Mouse (Mus musculus) kidney, embryonic 14.5 days (tissue): ENCODE measurements around the gene Bend7. TPM values are rescaled to one million over a fixed set of nuclear protein-coding genes. Genes with fewer than 3 reads are reported as not detected.

ENCODE experiments used
- ATAC-seq: fragments of 200-750 bp; cut with Nextera tagmentation; 2 replicates; pipeline ENCODE4 v1.8.0; 2017; ENCODE audit warnings: moderate number of reproducible peaks, mild to moderate bottlenecking, moderate TSS enrichment, moderate library complexity; ENCODE audit not compliant: low FRiP score, low TSS enrichment
- H3K27ac ChIP-seq: fragments of 300-500 bp; sonication (generic); 2 replicates; pipeline ENCODE4 v1.5.1; 2014; ENCODE audit warnings: low read depth, mild to moderate bottlenecking, low read length, moderate library complexity, mixed read lengths
- H3K27me3 ChIP-seq: fragments of 300-500 bp; sonication (generic); 2 replicates; pipeline ENCODE4 v1.6.1; 2014; ENCODE audit warnings: mild to moderate bottlenecking, low read length; ENCODE audit not compliant: control insufficient read depth, insufficient read depth
- H3K36me3 ChIP-seq: fragments of 300-500 bp; sonication (generic); 2 replicates; pipeline ENCODE4 v1.6.1; 2014; ENCODE audit warnings: low read length, mixed read lengths; ENCODE audit not compliant: control insufficient read depth, insufficient read depth
- H3K4me1 ChIP-seq: fragments of 300-500 bp; sonication (generic); 2 replicates; pipeline ENCODE4 v1.6.1; 2014; ENCODE audit warnings: low read length, mixed read lengths; ENCODE audit not compliant: control insufficient read depth, insufficient read depth
- H3K4me2 ChIP-seq: fragments of 300-500 bp; sonication (generic); replicated peaks from 2 replicates; pipeline ENCODE4 v1.6.1; 2014; ENCODE audit warnings: low read depth, mild to moderate bottlenecking, low read length
- H3K4me3 ChIP-seq: fragments of 300-500 bp; sonication (generic); 2 replicates; pipeline ENCODE4 v1.5.1; 2014; ENCODE audit warnings: mild to moderate bottlenecking, low read length
- H3K9ac ChIP-seq: fragments of 300-500 bp; sonication (generic); 2 replicates; pipeline ENCODE4 v1.6.1; 2014; ENCODE audit warnings: low read depth, mild to moderate bottlenecking, low read length, moderate library complexity
- H3K9me3 ChIP-seq: fragments of 300-500 bp; sonication (generic); 2 replicates; pipeline ENCODE4 v1.6.1; 2016; ENCODE audit warnings: low read length; ENCODE audit not compliant: control insufficient read depth
- WGBS: fragments of 180-500 bp; shearing (Covaris S2); extraction: QIAGEN DNeasy Blood & Tissue Kit; methylation state at CpG from one replicate; pipeline ENCODE4 v1.1.7; 2014; 5-methylcytosine and 5-hydroxymethylcytosine counted together
- polyA plus RNA-seq: library from polyadenylated mRNA; unstranded; fragments of >200 nt; fragmentation: Nextera tagmentation; extraction: Ambion mirVana; gene quantifications from 2 replicates; pipeline ENCODE4 v1.2.1, GENCODE M21; 2014

Bend7 gene
- 4.2 and 6.9 TPM in 2 replicates for polyA plus RNA-seq

DNA sequence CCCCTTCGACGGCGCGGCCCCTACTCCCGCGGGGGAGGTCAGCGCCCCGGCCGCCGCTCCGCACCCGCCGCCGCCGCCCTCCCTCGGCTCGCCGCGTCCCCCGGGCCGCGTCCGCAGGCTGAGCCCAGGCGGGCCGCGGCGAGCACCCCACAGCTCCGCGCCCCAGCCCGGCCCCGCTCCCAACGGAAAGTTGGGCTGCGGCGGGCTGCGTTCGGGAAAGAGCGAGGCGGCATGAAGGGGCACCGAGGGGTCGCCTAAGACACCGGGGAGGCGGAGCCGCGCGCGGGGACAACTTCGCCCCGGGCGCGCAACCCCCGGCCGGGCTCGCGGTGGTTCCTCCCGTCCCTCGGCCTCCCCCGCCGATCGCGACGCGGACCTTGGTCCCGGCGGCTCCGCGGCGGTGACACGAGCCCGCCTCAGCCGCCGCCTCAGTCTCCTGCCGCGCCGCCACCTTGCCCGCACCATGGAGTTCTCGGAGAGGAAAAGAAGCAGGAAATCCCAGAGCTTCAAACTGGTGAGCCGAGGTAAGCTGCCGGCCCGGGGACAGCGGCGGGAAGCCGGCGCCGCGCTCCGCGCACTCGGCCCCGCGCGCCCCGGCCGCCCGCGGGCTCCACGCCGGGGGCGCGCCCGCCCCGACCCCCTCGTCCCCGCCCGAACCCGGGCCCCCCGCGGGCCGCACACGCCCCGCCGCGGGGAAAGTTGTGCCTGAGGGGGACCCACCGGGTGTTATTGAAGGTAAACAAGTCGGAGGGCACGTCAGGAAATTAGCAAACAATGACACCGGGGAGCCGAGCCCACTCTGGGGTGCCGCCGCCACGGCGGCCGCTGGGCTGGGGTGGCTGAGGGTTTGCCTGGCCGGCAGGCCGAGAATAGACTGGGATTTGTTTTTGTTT is at the start of gene Bend7:
Bend7 (plus strand) TSS at position 63 of the 893 bp plus-strand sequence.
- Histone ChIP-seq H3K9me3 (no peaks in the 10 kb centered on the region), H3K4me3 (peak within 1 kb of the TSS; percentile 81), H3K9ac (peak within 1 kb of the TSS; percentile 83), H3K4me2 (peak within 1 kb of the TSS; percentile 92), H3K4me1 (no peaks in the 10 kb centered on the region), H3K27me3 (peaks cover 14% of the 10 kb centered on the region; the same call in 1 of the 2 replicates), H3K36me3 (no peaks in the 10 kb centered on the region), H3K27ac (peak within 1 kb of the TSS; percentile 66)
- ATAC-seq = peak; percentile 90
- under 1% methylated on average over 62 of the region's 124 CpGs for WGBS

DNA sequence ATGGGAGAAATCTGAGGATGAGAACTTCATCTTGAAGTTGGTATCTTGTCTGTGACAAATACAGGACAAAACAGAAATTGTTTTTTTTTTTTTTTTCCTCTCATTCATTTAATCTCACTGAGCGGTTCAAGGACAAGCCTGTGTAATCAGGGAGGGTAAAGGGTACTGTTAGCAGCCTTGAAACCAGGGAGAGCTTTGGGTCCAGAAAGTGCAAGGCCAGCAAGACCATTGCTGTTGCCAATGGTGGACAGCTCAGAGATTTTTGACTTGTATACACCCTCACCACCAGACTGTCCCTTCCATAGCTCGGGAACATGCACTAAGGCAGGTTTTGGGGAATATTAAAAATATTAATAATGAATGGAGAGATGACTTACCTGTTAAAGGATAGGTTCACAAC is 49.0 kb upstream of the Bend7 start:
- no peak for ATAC-seq
- no peak overlapping the region for H3K9ac ChIP-seq
- H3K27me3 ChIP-seq = no peaks in the 10 kb centered on the region
- H3K4me3 ChIP-seq = no peak overlapping the region
- H3K27ac ChIP-seq = no peak overlapping the region
- WGBS = 84% methylated on average over 2 of the region's 2 CpGs
- H3K4me1 ChIP-seq = no peaks in the 10 kb centered on the region
- H3K36me3 ChIP-seq = no peaks in the 10 kb centered on the region
- H3K4me2 ChIP-seq = no peak overlapping the region
- no peaks in the 10 kb centered on the region for H3K9me3 ChIP-seq

DNA sequence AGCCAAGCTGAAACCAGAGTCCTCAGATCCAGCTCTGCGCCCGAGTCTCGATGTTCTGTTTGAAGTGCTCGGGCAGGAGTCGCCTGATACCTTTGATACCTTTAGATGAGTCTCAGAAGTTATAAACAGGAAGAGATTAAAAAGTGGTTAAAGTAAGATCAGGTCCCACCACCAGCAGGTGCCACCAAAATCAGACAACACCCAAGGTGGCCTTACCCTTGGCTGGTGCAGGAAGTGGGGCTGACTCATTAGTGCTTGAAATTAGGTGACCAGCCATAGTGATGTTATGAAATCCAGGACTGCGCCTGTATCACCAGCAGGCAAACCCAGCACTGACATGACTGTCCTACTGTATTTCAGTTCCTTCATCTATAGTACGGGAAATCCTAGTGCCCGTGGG is 47.9 kb upstream of the Bend7 start:
- no peak overlapping the region for H3K27ac ChIP-seq
- ATAC-seq = no peak

DNA sequence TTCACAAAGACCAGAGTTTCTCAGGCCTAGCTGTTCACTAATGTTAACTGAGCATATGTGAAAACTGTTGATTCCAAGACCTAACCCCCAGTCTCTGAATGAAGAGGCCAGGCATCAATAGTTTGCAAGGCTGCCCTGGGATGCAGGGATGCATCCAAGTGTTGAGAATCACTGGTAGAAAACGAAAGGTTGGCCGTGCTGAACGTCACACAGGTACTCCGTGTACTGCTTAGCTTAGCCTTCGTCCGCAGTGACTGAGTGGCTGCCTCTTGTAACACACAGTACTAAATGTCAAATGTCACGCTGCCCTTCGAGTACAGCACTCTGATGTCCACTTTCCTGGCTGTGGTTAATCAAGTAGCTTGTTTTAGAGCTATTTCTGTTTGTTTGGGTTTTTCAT is 46.0 kb upstream of the Bend7 start:
- Histone ChIP-seq H3K4me2 (no peak overlapping the region), H3K27ac (no peak overlapping the region), H3K9me3 (no peaks in the 10 kb centered on the region), H3K9ac (no peak overlapping the region), H3K4me3 (no peak overlapping the region), H3K27me3 (no peaks in the 10 kb centered on the region), H3K36me3 (no peaks in the 10 kb centered on the region), H3K4me1 (no peaks in the 10 kb centered on the region)
- ATAC-seq = no peak
- WGBS = 80% methylated on average over 8 of the region's 8 CpGs

More for the DNA sequence above, 47.9 kb upstream of the Bend7 start:
- Histone ChIP-seq H3K4me3 (no peak overlapping the region), H3K36me3 (no peaks in the 10 kb centered on the region), H3K9ac (no peak overlapping the region), H3K4me1 (no peaks in the 10 kb centered on the region), H3K4me2 (no peak overlapping the region), H3K27me3 (no peaks in the 10 kb centered on the region), H3K9me3 (no peaks in the 10 kb centered on the region)
- WGBS = 81% methylated on average over 8 of the region's 8 CpGs

DNA sequence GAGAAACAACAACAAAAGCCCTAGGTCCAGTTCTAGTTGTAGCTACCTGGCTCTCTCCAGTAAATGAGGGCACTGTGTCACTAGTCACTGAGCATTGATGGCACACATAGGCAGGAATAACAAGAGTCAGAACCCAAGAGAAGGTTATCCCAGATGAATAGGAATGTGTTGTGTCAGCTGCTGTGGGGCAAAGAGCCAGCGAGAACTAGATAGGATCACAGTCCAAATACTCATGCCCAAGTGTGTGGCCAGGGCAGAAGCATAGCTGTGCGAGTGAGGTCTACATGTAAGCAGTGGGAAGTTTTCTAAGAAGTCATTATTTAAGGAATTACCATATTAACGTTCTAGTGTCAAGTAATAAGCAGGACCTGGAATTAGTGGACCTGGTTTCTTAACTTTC is 37.7 kb upstream of the Bend7 start:
- H3K4me3 ChIP-seq = no peak overlapping the region
- H3K27ac ChIP-seq = no peak overlapping the region
- no peak overlapping the region for H3K4me2 ChIP-seq
- H3K9me3 ChIP-seq = no peaks in the 10 kb centered on the region
- H3K9ac ChIP-seq = no peak overlapping the region
- ATAC-seq = no peak
- 79% methylated on average over 3 of the region's 3 CpGs for WGBS
- H3K36me3 ChIP-seq = no peaks in the 10 kb centered on the region
- H3K27me3 ChIP-seq = no peaks in the 10 kb centered on the region
- no peaks in the 10 kb centered on the region for H3K4me1 ChIP-seq

DNA sequence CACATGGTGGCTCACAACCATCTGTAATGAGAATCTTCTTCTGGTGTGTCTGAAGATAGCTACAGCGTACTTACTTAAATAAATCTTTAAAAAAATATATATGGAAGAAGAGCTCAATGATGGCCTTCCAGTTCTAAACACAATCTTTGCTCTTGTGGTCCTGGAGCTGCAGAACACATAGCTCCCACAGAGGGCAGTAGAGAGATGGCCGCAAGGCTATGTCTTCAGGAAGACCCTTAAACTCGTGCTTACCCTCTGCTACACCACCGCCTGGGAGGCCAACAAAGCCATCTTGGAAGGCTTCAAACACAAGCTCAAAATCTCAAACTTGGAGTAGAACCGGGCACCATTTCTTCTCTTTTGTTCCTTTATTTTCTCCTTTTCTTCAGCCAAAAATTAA is 6.4 kb upstream of the Bend7 start:
- Histone ChIP-seq H3K27me3 (0 out of 2 replicates have a peak, but pooled peaks cover 4% of the 10 kb centered on the region), H3K4me3 (no peak overlapping the region), H3K27ac (no peak overlapping the region), H3K36me3 (no peaks in the 10 kb centered on the region), H3K4me2 (no peak overlapping the region), H3K9ac (no peak overlapping the region), H3K9me3 (no peaks in the 10 kb centered on the region), H3K4me1 (no peaks in the 10 kb centered on the region)
- WGBS = 52% methylated on average over 5 of the region's 5 CpGs
- ATAC-seq = no peak

DNA sequence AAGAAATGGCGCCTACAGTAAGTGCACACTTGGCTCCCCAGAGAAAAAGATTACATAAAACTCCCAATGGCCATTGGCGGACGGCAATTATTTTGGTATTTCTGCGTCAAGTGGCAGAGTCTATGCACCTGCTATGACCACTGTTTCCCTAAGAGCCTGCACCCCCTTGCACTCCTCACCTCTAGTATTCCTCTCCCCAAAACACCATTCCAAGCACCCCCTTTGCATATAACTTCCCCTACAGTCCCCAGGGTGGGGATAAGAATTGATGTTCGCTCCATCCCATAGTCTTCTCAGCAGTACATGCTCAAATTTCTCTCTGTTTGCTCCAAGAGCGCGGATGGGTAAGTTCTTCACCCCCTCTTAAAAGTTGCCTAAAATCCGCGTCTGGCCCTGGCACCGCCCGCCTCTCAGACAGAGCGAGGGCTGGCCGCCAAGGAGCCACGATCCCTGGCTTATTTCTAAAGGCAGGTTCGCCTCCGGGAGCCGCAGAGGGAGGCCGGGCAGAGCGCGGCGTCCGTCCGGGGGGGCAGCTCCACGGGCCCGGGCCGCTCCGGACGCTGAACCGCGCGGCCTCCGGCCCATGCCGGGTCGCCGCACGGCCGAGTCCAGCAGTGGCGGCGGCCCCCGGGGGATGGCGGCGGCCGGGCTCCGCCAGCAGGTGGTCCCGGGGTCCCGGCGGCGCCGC is 406 bp upstream of the Bend7 start:
- no peak overlapping the region for H3K27ac ChIP-seq
- peak overlapping the region; percentile 81 for H3K4me3 ChIP-seq
- 4% methylated on average over 27 of the region's 49 CpGs for WGBS
- peak; percentile 89 for ATAC-seq
- peak overlapping the region; percentile 92 for H3K4me2 ChIP-seq
- peak overlapping the region; percentile 83 for H3K9ac ChIP-seq
- H3K27me3 ChIP-seq = peaks cover 14% of the 10 kb centered on the region; the same call in 1 of the 2 replicates
- no peaks in the 10 kb centered on the region for H3K4me1 ChIP-seq
- no peaks in the 10 kb centered on the region for H3K36me3 ChIP-seq
- no peaks in the 10 kb centered on the region for H3K9me3 ChIP-seq

DNA sequence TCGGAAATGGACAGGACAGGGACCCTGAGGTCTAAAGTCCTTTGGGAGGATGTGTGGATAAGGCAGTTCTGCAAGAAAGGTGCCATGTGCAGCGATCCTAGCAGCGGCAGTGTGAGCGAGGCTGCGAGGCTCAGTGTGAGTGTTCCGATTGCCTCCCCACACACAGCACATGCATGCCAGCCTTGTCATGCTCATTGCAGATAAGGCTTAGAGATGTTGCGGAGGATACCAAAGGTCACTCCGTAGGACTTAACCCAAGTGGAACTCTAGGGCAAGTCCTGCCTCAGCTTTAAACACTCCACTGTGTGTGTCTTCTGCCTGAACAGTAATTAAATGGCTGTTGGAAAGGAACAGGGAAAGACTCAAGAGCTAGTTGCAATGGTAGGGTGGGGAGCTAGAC is 5.5 kb downstream of the Bend7 start:
- H3K27me3 ChIP-seq = no peaks in the 10 kb centered on the region; the same call in 1 of the 2 replicates
- H3K4me2 ChIP-seq = no peak overlapping the region
- no peaks in the 10 kb centered on the region for H3K36me3 ChIP-seq
- H3K27ac ChIP-seq = no peak overlapping the region
- H3K4me1 ChIP-seq = no peaks in the 10 kb centered on the region
- no peak for ATAC-seq
- no peak overlapping the region for H3K4me3 ChIP-seq
- no peak overlapping the region for H3K9ac ChIP-seq
- H3K9me3 ChIP-seq = no peaks in the 10 kb centered on the region
- 83% methylated on average over 8 of the region's 8 CpGs for WGBS

DNA sequence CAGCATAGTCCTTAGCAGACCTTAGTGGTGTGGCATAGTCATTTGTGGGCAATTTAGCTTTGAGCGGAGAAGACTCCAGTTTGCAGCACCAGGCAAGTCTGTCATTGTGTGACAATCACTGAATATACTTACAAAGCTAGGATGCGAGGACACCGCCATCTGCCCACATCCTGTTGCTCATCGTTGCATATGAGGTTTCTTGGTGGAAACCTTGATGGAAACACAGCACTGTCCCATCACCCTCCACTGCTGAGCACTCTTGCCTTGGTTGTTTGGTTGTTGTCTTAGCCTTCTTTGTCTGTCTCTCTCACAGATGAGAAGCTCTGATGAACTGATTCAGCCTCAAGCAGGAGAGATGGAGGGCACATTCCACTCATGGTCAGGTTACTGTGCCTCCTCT is 12.5 kb downstream of the Bend7 start:
- Histone ChIP-seq H3K4me3 (no peak overlapping the region), H3K9ac (no peak overlapping the region), H3K27ac (no peak overlapping the region), H3K27me3 (no peaks in the 10 kb centered on the region), H3K36me3 (no peaks in the 10 kb centered on the region), H3K4me2 (no peak overlapping the region), H3K9me3 (no peaks in the 10 kb centered on the region), H3K4me1 (no peaks in the 10 kb centered on the region)
- no peak for ATAC-seq
- 92% methylated on average over 4 of the region's 4 CpGs for WGBS
